Mouse (Mus musculus): Measurements from ENCODE around the gene Osbpl5.

GRCm38 (mm10) chr7:143689946-143690345 is 66.8 kb downstream of the Osbpl5 start:
- TF ChIP-seq CTCF (IDR thresholded peaks at IDR 0.05; ENCODE audit: control insufficient read depth, insufficient read depth, insufficient replicate concordance, low read depth, low read length) = no peak
- no peak for TF ChIP-seq POLR2A (IDR thresholded peaks at IDR 0.05; ENCODE audit: control insufficient read depth, low read depth, low read length)

Data from testis, adult 2 months (tissue).